Mouse (Mus musculus) layer of hippocampus, adult 11-12 months (tissue): ENCODE measurements at regions not wholly inside any gene's neighbourhood (a gene's known extent, or its start where the extent isn't known, plus 50 kb on each side); places are given as distances from the start of the nearest gene placed in this dataset.

ENCODE experiments used
- DNase-seq: peaks from one replicate; pipeline ENCODE4 v3.0.0; 2022; ENCODE audit warnings: low spot score

DNA sequence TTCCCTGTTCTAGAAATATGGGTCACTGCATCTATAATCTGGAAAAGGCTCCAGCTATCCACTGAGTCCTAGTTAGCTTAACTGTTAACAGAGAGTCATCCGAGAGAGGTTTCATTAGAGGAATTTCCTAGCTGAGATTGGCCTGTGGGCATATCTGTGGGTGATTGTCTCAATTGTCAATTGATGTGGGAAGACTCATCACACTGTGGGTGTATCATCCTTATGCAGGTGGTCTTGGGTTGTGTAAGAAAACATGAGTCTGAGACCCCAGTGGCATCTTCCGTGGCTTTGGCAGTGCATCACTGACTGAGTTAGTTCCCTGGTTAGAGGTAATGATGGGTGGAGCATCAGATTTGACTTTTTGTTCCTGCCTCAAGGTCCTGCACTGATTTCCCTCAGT lies 156.7 kb upstream of the Gm5148 start:
- no peak for DNase-seq

GRCm38 (mm10) chr3:37879056-37879455 lies 154.8 kb upstream of the Gm5148 start:
- DNase-seq, result no peak

- DNase-seq, result no peak
These were observed 151.9 kb upstream of the Gm5148 start for GRCm38 (mm10) chr3:37876016-37876765.

DNA sequence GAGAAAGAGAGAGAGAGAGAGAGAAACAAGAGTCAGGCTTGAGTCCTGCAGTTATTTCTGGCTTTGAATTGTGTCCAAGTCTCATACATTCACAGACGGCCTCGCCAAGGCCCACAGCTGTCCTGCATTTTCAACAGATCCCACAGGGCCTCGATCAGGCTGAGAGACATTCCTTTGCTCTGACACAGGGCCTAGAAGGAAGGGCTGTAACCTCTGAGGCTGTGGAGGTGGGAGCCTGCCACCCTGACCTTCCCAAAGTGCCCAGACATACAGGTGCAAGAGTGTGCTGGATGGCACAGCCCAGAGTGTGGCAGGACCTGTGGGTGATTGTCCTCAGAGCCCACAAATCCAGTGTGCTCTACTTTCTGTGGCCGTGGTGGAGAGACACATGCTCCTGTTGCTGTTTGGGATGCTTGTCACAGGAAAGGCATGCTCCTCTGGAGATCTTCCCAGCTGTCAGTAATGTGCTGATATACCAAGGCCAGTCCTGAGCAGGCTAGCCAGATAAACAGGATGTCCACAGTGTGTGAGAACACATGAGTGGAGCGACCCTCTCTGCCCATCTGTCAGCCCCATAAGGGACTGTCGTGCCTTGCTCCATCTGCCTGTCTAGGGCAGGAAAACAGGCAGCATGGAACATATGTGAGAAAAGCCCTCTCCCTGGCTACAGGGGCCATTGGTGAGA lies 151.2 kb upstream of the Gm5148 start:
- peak; percentile 21 for DNase-seq

GRCm38 (mm10) chr3:37874864-37875263 lies 150.6 kb upstream of the Gm5148 start:
- no peak for DNase-seq

DNA sequence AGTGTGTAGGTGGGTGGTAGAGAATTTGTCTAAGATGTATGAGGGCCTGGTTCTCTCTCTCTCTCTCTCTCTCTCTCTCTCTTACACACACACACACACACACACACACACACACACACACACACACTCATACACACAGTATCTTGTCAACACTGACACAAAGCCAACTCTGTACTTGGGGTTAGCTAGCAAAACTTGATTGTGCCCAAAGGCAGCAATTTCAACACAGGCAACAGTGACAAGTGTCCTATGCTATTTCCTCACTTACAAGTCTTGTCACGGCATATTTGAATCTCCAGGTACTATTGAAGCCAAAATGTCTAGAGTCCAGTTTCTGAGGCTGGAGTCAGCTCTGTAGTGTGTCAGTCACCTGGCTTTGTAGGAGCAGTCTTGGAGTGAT lies 150.1 kb upstream of the Gm5148 start:
- DNase-seq, result no peak

DNA sequence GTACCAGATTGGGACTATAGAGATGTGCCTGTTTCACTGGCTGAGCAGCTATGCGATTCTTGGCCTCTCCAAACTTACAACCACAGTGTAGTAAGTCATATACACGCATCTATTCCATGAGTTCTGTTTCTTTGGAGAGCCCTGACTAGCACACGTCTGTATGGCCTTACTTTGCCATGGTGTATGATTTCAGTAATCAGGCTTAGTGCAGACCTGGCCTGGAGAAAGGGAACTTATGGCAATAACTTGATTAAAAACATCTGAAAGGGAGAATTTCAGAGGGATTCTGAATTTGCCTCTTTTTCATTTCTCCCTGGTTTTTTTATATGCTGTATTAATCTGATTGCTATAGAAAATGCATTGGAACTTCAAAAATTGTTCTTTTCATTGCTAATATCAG lies 148.0 kb upstream of the Gm5148 start:
- DNase-seq, result no peak

GRCm38 (mm10) chr3:37871076-37871475 lies 146.8 kb upstream of the Gm5148 start:
- no peak for DNase-seq

DNA sequence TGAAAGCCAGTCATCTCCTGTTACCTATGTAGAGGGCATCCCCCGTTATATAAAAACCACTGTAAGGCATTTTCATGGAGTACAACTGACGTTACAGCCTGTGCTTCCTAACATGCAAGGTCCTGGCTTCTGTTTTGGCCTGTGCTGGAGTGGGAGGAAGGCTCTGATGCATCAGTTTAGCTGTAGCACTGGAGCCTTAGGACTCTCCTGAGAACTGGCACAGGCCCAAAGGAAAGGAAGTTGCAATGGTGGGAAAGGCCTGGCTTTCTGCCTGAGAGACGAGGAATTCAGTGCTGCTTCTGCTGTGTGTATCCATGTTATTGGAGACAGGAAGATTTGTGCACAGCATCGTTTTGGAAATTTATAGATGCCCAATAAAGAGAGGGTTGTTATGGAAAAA lies 144.2 kb upstream of the Gm5148 start:
- DNase-seq, result no peak

GRCm38 (mm10) chr3:37862756-37863155 lies 138.5 kb upstream of the Gm5148 start:
- DNase-seq, result no peak

DNA sequence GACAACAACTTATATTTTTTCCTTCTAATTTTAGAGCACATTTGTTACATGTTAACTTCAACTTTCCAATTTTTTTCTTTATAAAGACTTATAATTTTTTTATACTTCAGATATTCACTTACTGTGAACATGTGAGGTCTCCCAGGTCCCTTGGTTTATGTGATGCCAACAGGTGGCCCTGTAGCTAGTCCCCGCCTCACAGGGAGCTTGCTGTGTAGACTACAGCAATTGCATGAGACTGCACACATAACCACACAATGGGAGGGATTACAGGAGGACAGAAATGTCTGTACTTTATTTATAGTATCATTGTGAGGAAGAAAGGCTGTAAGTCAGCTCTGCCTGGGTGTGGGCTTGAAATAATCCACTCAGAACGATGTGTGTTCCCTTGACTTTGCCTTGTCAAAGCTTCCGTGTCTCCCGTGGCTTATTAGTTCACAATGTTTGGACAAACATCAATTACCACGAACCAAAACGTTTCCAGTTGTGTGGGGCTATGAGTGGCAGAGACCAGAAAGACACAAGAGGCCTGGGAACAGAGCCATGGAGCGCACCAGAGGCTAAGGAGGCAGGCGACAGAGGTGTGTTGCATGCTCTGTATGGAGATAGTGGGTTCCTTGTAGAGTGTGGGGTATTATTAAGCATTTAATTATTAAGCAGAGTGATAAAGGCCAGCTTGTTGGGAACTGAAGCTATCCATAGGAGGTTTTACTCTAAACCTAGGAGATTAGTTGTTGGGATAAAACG lies 136.6 kb upstream of the Gm5148 start:
- no peak for DNase-seq

DNA sequence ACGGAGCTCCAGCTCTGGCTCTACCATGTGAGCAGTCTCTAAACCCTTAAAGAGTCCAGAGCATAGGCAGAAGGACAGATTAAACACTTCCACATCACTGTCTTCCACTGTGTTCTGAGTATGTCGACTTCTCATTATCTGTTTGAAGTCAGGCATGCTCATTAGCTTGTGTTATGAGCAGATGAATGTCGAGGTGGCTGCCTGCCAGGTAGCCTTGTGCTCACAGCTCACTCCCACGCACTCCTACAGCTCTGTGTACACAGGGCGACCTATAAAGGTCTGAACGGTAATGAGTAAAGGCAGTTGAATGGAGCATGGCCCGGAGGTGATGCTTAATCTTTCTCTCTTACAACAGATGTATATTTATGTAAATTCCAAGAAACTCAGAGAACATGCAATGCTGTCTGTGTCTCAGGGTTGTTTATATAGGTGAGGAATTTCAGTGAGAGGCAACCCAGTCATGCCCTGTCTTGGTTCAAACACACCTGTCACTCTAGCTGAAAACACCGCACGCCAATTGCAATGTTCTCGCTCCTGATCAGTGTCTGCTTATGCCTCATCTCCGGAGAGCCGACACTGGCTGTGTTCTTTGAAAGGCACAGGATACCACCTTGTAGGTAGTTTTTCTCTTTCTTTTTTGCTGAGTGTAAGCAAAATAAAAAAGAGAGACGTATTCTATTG lies 135.9 kb upstream of the Gm5148 start:
- DNase-seq, result peak; percentile 75

DNA sequence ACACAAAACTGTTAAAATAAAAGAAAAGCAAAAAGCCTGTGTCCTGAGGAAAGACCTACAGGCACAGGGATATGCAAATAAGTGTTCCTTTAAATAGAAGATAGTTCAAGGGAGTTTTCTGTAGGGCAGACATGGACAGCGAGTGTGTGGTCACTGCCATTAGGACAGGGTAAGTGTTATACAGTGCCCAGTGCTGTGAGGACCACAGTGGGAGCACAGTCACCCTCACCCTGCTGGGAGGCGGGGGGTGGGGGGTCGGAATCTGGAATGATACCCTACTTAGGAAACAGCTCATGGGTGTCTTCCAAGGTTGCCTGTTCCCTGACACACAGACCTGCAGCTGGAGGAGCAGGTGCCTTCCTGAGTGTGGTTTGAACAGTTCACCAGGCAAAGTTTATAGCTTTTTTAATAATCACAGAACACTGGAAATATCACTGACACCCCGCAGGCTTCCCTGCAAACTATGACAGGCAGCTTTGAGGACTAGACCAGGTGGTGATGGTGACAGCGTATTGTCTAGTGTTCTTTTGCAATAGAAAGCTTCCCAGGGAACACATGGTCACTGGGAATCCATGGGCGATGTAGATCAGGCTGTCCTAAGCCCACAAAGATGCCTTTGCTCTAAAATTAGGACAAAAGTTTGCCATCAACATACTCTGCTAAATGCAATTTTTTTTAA lies 134.5 kb upstream of the Gm5148 start:
- DNase-seq, result peak; percentile 13

DNA sequence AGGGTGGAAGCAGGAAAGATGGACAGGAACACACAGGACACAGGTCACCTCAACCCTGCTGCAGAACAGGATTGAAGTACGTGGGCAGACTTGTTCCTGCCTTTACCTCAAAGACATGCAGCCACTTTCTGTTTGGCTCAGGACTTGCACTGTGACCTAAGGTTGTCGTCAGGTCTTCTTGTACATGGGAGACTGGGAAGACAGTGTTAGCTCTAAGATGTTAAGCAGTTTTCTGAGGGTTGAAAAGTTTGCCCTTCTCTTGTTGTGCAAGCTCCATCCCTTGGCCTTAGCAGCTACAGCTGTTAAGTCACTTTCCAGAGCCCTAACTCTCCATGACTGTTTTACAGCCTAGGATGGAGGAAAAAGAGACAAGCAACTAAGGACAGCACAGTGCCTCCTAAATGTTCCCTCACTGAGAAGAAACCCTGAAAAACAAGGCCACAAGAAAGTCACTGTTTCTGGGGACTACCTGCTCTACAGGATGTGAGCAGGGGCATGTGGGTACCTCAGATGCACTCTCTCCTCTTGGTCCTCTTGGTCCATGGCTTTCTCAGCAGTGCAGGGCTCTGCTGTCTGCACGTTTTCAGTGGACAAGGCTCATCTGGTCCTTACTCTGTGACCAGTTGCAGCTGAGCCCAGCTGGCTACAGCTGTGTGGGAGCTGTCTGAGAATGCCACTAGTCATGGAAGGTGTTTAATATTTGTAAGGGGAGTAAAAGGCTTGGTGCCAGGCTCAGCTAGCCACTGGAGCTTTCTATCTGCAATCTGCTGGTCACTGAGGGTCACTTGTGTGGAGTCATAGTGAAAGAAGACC lies 122.1 kb upstream of the Gm5148 start:
- DNase-seq, result no peak

- DNase-seq, result no peak
These were observed 121.2 kb upstream of the Gm5148 start for GRCm38 (mm10) chr3:37845313-37846023.

- no peak for DNase-seq
These were observed 120.5 kb upstream of the Gm5148 start for GRCm38 (mm10) chr3:37844731-37845312.

DNA sequence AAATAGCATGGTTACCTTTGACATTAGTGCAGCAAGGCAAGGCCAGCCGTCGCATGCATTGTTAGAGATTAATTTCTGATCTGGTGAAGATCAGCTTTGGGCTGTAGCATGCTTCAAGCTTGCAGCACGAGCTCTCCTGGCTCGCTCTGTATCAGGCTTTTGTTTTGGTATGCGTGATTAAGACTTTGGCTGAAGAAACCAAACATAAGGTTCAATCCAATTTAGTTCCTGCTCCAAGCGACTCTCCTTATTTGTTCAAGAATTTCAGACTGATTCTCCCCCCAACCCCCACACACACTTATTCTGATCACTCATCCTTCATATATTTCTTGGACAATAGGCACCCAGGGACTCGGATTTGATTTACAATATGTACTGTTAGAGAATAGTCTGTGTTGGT lies 118.0 kb upstream of the Gm5148 start:
- DNase-seq, result no peak

- DNase-seq, result no peak
These were observed 114.6 kb upstream of the Gm5148 start for GRCm38 (mm10) chr3:37838896-37839295.

GRCm38 (mm10) chr3:37836749-37837148 lies 112.5 kb upstream of the Gm5148 start:
- no peak for DNase-seq

DNA sequence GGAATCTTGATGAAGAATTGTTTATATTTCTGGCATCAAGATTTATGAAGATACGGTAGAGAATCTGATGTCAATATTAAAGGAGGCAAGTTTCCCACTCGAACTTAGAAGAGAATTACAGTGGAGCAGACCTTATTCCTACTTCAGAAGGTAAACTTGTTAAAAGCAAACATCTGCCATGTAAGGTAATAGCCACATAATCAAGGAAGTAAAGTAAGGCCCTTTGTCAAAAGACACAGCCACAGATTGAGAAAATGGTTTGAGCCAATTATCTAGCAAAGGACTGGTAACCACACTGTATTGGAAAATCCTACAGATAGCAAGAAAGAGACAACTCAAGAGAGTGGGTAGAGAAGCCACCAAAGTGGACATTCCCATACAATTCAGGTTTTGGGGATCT lies 111.4 kb upstream of the Gm5148 start:
- DNase-seq, result no peak
